7 mouse cellular contexts compared by ENCODE assay signal in genomic region chr7:98268166-98268565, GRCm38 (mm10). TPM values are rescaled to one million over a fixed set of nuclear protein-coding genes. Genes with fewer than 3 reads are reported as not detected.
DNase-seq lines count a peak whose midpoint lies in the region; ATAC-seq and TF ChIP-seq lines count a peak whose summit lies in the region.
"Not testable (repeated sequence)": the region's sequence is repeated elsewhere in the genome, so short reads cannot be mapped to it uniquely, and the experiment has no call there.

No protein-coding gene starts in this region.

- not testable (repeated sequence) for H3K9me3 ChIP-seq in forebrain, embryonic 11.5 days (ENCODE audit: control insufficient read depth, low read length); heart, embryonic 16.5 days (replicated peaks; ENCODE audit: control insufficient read depth, low read length); intestine, embryonic 16.5 days (ENCODE audit: control insufficient read depth, low read length); limb, embryonic 14.5 days (ENCODE audit: control insufficient read depth, low read length); midbrain, embryonic 10.5 days (replicated peaks)

- H3K4me3 ChIP-seq in forebrain, embryonic 11.5 days (ENCODE audit: low read depth, low read length); intestine, embryonic 16.5 days (ENCODE audit: low read length): not testable (repeated sequence)
- peak overlapping the region; percentile 41 for H3K4me3 ChIP-seq in heart, embryonic 16.5 days (ENCODE audit: low read length)
- H3K4me3 ChIP-seq in limb, embryonic 14.5 days (replicated peaks; ENCODE audit: low read length): peak overlapping the region; percentile 21; the same call in 1 of the 2 replicates
- peak overlapping the region; percentile 42 for H3K4me3 ChIP-seq in midbrain, embryonic 10.5 days

- not testable (repeated sequence) for H3K4me1 ChIP-seq in forebrain, embryonic 11.5 days (replicated peaks; ENCODE audit: control insufficient read depth, insufficient read depth, low read length); heart, embryonic 16.5 days (ENCODE audit: control insufficient read depth, insufficient read depth, low read length); intestine, embryonic 16.5 days (ENCODE audit: control insufficient read depth, insufficient read depth, low read length); limb, embryonic 14.5 days (ENCODE audit: control insufficient read depth, insufficient read depth, low read length); midbrain, embryonic 10.5 days

- 30% methylated on average over 15 of the region's 15 CpGs for WGBS in forebrain, embryonic 11.5 days
- WGBS in heart, embryonic 16.5 days: 37% methylated on average over 13 of the region's 15 CpGs
- 41% methylated on average over 10 of the region's 15 CpGs for WGBS in intestine, embryonic 16.5 days
- WGBS in limb, embryonic 14.5 days: 34% methylated on average over 8 of the region's 15 CpGs
- 27% methylated on average over 13 of the region's 15 CpGs for WGBS in midbrain, embryonic 10.5 days

- not testable (repeated sequence) for H3K27me3 ChIP-seq in forebrain, embryonic 11.5 days (ENCODE audit: control insufficient read depth, insufficient read depth, low read length); heart, embryonic 16.5 days (ENCODE audit: control insufficient read depth, insufficient read depth, low read length); intestine, embryonic 16.5 days (replicated peaks; ENCODE audit: control insufficient read depth, insufficient read depth, low read length); limb, embryonic 14.5 days (ENCODE audit: control insufficient read depth, insufficient read depth, low read length); midbrain, embryonic 10.5 days (ENCODE audit: low read depth, poor library complexity, severe bottlenecking)

- not testable (repeated sequence) for ATAC-seq in forebrain, embryonic 11.5 days (replicated peaks; ENCODE audit: low FRiP score); heart, embryonic 16.5 days (replicated peaks; ENCODE audit: extremely low read depth, insufficient read depth, low FRiP score); intestine, embryonic 16.5 days; limb, embryonic 14.5 days (ENCODE audit: low FRiP score, low read depth)

- peak overlapping the region; percentile 24; the same call in 1 of the 2 replicates for H3K4me2 ChIP-seq in forebrain, embryonic 11.5 days (ENCODE audit: low read depth, low read length, severe bottlenecking)
- peak overlapping the region; percentile 59 for H3K4me2 ChIP-seq in heart, embryonic 16.5 days (ENCODE audit: low read depth, low read length)
- H3K4me2 ChIP-seq in intestine, embryonic 16.5 days (ENCODE audit: low read depth, low read length): peak overlapping the region; percentile 20; the same call in 1 of the 2 replicates
- H3K4me2 ChIP-seq in limb, embryonic 14.5 days (replicated peaks; ENCODE audit: low read depth, low read length, severe bottlenecking): peak overlapping the region; percentile 33; the same call in 1 of the 2 replicates

- not testable (repeated sequence) for H3K36me3 ChIP-seq in forebrain, embryonic 11.5 days (ENCODE audit: control insufficient read depth, insufficient read depth, low read length); heart, embryonic 16.5 days (ENCODE audit: control insufficient read depth, insufficient read depth); intestine, embryonic 16.5 days (ENCODE audit: control insufficient read depth, insufficient read depth, low read length); limb, embryonic 14.5 days (ENCODE audit: control insufficient read depth, insufficient read depth, low read length); midbrain, embryonic 10.5 days

- peak; percentile 13 for DNase-seq in embryo, embryonic 10.5 days (ENCODE audit: low spot score)
- DNase-seq in forebrain, embryonic 11.5 days (ENCODE audit: low spot score): peak; percentile 48
- DNase-seq in limb, embryonic 14.5 days (ENCODE audit: low spot score): not testable (repeated sequence)
- DNase-seq in midbrain, embryonic 10.5 days (ENCODE audit: low spot score): peak; percentile 13
- peak; percentile 7 for DNase-seq in retina, postnatal 1 day

- not testable (repeated sequence) for H3K9ac ChIP-seq in forebrain, embryonic 11.5 days (ENCODE audit: low read length); intestine, embryonic 16.5 days (ENCODE audit: low read depth, low read length)
- peak overlapping the region; percentile 11; the same call in 1 of the 2 replicates for H3K9ac ChIP-seq in heart, embryonic 16.5 days (ENCODE audit: low read length)
- 0 out of 2 replicates have a peak overlapping the region, but pooled peaks have one; percentile 40 for H3K9ac ChIP-seq in limb, embryonic 14.5 days (ENCODE audit: low read depth, low read length, severe bottlenecking)

- H3K27ac ChIP-seq in forebrain, embryonic 11.5 days (ENCODE audit: low read depth, low read length); heart, embryonic 16.5 days (ENCODE audit: low read length); intestine, embryonic 16.5 days (ENCODE audit: low read length); limb, embryonic 14.5 days (replicated peaks; ENCODE audit: low read depth, low read length); midbrain, embryonic 10.5 days (replicated peaks): not testable (repeated sequence)

- TF ChIP-seq POLR2A in limb, embryonic 14.5 days (IDR thresholded peaks at IDR 0.05; ENCODE audit: borderline replicate concordance, extremely low read depth, insufficient read depth, insufficient read length): not testable (repeated sequence)

RNA-seq across cellular contexts. Expression of gene Acer3, which starts 52.8 kb away (rescaled TPM):
- 16.3 and 16.5 TPM in 2 replicates for polyA plus RNA-seq in forebrain, embryonic 11.5 days (2014; fragmentation: Nextera tagmentation; extraction: Ambion mirVana)
- 17.5 and 19.9 TPM in 2 replicates for polyA plus RNA-seq in heart, embryonic 16.5 days (2015; fragmentation: Nextera tagmentation; extraction: Ambion mirVana)
- 17.1 and 20.5 TPM in 2 replicates for polyA plus RNA-seq in intestine, embryonic 16.5 days (2015; fragmentation: Nextera tagmentation; extraction: Ambion mirVana)
- 22.6 and 23.6 TPM in 2 replicates for polyA plus RNA-seq in limb, embryonic 14.5 days (2012; rRNA removed)
- 35.7 and 37.9 TPM in 2 replicates for polyA plus RNA-seq in limb, embryonic 14.5 days (2014; fragmentation: Nextera tagmentation; extraction: Ambion mirVana)
- polyA plus RNA-seq in midbrain, embryonic 10.5 days (2016; fragmentation: Nextera tagmentation; extraction: Ambion mirVana): 19.4 and 19.5 TPM in 2 replicates
